Mouse (Mus musculus): Measurements from ENCODE around the gene Ermap.

DNA sequence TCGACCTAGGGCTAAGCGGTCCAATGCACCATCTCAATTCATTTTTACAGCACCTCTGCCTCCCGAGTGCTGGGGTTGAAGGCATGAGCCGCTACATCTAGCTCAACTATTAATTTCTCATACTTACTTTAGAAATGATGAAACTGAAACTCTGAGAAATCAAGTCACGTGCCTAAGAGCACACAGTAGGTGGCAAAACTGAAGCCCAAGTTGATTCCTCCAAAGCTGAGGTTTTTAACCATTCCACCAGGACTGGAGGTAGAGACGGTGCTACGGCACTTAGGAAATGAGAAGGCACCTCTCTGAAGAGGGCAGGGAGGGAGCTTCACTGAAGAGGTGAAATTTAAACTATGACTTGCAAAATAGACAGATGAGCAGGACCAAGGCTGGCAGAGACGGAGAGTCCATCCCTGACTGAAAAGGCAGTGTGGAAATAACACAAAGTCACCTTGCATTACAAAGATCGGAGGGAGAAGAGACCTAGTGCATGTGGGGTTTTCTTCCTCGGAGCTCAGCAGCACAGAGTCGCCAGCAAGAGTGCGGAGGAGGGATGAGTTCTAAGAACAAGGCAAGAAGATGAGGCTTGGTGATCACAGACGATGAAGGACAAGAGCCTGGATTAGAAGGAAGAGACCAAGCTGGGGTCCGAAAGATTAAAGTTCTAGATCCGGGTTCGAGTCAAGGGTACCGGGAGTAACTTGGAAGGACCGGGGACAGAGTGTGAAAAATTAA is 16.7 kb downstream of the Ermap start:
- no peak for TF ChIP-seq CTCF (IDR thresholded peaks at IDR 0.05; ENCODE audit: control insufficient read depth, insufficient read depth, low read length)
- no peak for TF ChIP-seq POLR2A (IDR thresholded peaks at IDR 0.05; ENCODE audit: borderline replicate concordance, control insufficient read depth, low read depth, low read length)
